Mouse (Mus musculus) spleen, embryonic (tissue): ENCODE results near the gene Hp.

Source experiments
- CTCF ChIA-PET: fragments of 350-600 bp; sonication (Branson Sonifier 250); formaldehyde crosslinking; loops from one replicate; lab custom pipeline; 2022; lab: Charles Lee

The Hp gene

GRCm38 (mm10) chr8:109578900-109579301 is at the start of gene Hp:
Gene Hp (minus strand): TSS chr8:109579172.
- CTCF ChIA-PET, result no interaction called here

GRCm38 (mm10) chr8:109628638-109629037 is 49.7 kb upstream of the Hp start:
- CTCF ChIA-PET, result no interaction called here

- CTCF ChIA-PET, result no interaction called here
Observed at GRCm38 (mm10) chr8:109615569-109615968, 36.6 kb upstream of the Hp start.

- CTCF ChIA-PET, result interaction anchor here (0.6 to 0.7 kb wide), 3 partner anchors 18 to 913 kb away, joined by 3 to 7 read pairs (median 5); no protein-coding TSS in a partner anchor
Observed at GRCm38 (mm10) chr8:109614243-109615210, 35.6 kb upstream of the Hp start, which contains the start of gene Pkd1l3. Gene Pkd1l3 (plus strand): TSS chr8:109614517.

GRCm38 (mm10) chr8:109609153-109609502 is 30.2 kb upstream of the Hp start:
- CTCF ChIA-PET, result no interaction called here

GRCm38 (mm10) chr8:109608271-109609152 is 29.5 kb upstream of the Hp start, which contains the start of gene Dhodh:
Gene Dhodh (minus strand): TSS chr8:109608673.
- CTCF ChIA-PET, result no interaction called here

- CTCF ChIA-PET, result no interaction called here
Observed at GRCm38 (mm10) chr8:109607650-109608049, 28.7 kb upstream of the Hp start.

- CTCF ChIA-PET, result no interaction called here
Observed at GRCm38 (mm10) chr8:109606725-109607124, 27.8 kb upstream of the Hp start.

GRCm38 (mm10) chr8:109595854-109596253 is 16.9 kb upstream of the Hp start:
- CTCF ChIA-PET, result interaction anchor here (0.6 kb wide), 1 partner anchor 8 kb away, joined by 3 read pairs; no protein-coding TSS in a partner anchor

- CTCF ChIA-PET, result no interaction called here
Observed at GRCm38 (mm10) chr8:109593117-109593788, 14.3 kb upstream of the Hp start.

GRCm38 (mm10) chr8:109592164-109592563 is 13.2 kb upstream of the Hp start:
- CTCF ChIA-PET, result no interaction called here

- CTCF ChIA-PET, result no interaction called here
Observed at GRCm38 (mm10) chr8:109591367-109591766, 12.4 kb upstream of the Hp start.

GRCm38 (mm10) chr8:109590901-109591300 is 11.9 kb upstream of the Hp start:
- CTCF ChIA-PET, result no interaction called here

GRCm38 (mm10) chr8:109586972-109587504 is 8.1 kb upstream of the Hp start:
- CTCF ChIA-PET, result interaction anchor here (1.0 kb wide), 1 partner anchor 9 kb away, joined by 3 read pairs; no protein-coding TSS in a partner anchor

- CTCF ChIA-PET, result no interaction called here
Observed at GRCm38 (mm10) chr8:109585652-109586051, 6.7 kb upstream of the Hp start.

- CTCF ChIA-PET, result interaction anchor here (0.6 kb wide), 1 partner anchor 1081 kb away, joined by 12 read pairs; no protein-coding TSS in a partner anchor
Observed at GRCm38 (mm10) chr8:109584830-109585229, 5.9 kb upstream of the Hp start.

- CTCF ChIA-PET, result interaction anchor here (0.6 kb wide), 1 partner anchor 1082 kb away, joined by 12 read pairs; no protein-coding TSS in a partner anchor
Observed at GRCm38 (mm10) chr8:109584293-109584692, 5.3 kb upstream of the Hp start.

GRCm38 (mm10) chr8:109576311-109576710 is 2.7 kb downstream of the Hp start:
- CTCF ChIA-PET, result no interaction called here

GRCm38 (mm10) chr8:109571139-109571538 is 7.8 kb downstream of the Hp start:
- CTCF ChIA-PET, result no interaction called here

- CTCF ChIA-PET, result no interaction called here
Observed at GRCm38 (mm10) chr8:109565498-109566333, 13.3 kb downstream of the Hp start, which contains the start of the genes Dhx38 and Txnl4b. Gene Dhx38 (minus strand): TSS chr8:109565861. Gene Txnl4b (plus strand): TSS chr8:109565892.
